Mouse (Mus musculus) lung, embryonic 16.5 days (tissue): ENCODE data around the gene Poc5. TPM values are rescaled to one million over a fixed set of nuclear protein-coding genes. Genes with fewer than 3 reads are reported as not detected.
A peak's percentile ranks its signal among the peaks of the same experiment; 100 is the strongest.

Experiments
- ATAC-seq: fragments of 200-750 bp; cut with Nextera tagmentation; 2 replicates; pipeline ENCODE4 v1.8.0; 2017; ENCODE audit warnings: low read depth, mild to moderate bottlenecking, moderate library complexity
- H3K27ac ChIP-seq: fragments of 300-500 bp; sonication (generic); 2 replicates; pipeline ENCODE4 v1.5.1; 2014; ENCODE audit warnings: mild to moderate bottlenecking, control low read depth, low read length
- H3K27me3 ChIP-seq: fragments of 300-500 bp; sonication (generic); 2 replicates; pipeline ENCODE4 v1.6.1; 2014; ENCODE audit warnings: low read depth, low read length, mixed read lengths; ENCODE audit not compliant: control insufficient read depth, insufficient read depth
- H3K36me3 ChIP-seq: fragments of 300-500 bp; sonication (generic); 2 replicates; pipeline ENCODE4 v1.6.1; 2014; ENCODE audit warnings: low read length; ENCODE audit not compliant: control insufficient read depth, insufficient read depth
- H3K4me1 ChIP-seq: fragments of 300-500 bp; sonication (generic); replicated peaks from 2 replicates; pipeline ENCODE4 v1.6.1; 2014; ENCODE audit warnings: low read length, mixed read lengths; ENCODE audit not compliant: control insufficient read depth, insufficient read depth
- H3K4me2 ChIP-seq: fragments of 300-500 bp; sonication (generic); 2 replicates; pipeline ENCODE4 v1.6.1; 2014; ENCODE audit warnings: low read depth, low read length, control low read depth
- H3K4me3 ChIP-seq: fragments of 300-500 bp; sonication (generic); 2 replicates; pipeline ENCODE4 v1.5.1; 2014; ENCODE audit warnings: mild to moderate bottlenecking, low read length, control low read depth
- H3K9ac ChIP-seq: fragments of 300-500 bp; sonication (generic); 2 replicates; pipeline ENCODE4 v1.6.1; 2014; ENCODE audit warnings: low read length, control low read depth
- H3K9me3 ChIP-seq: fragments of 300-500 bp; sonication (generic); 2 replicates; pipeline ENCODE4 v1.6.1; 2016; ENCODE audit warnings: low read length; ENCODE audit not compliant: control insufficient read depth
- WGBS: fragments of 180-500 bp; shearing (Covaris S2); extraction: QIAGEN DNeasy Blood & Tissue Kit; methylation state at CpG from one replicate; pipeline ENCODE4 v1.1.7; 2014; 5-methylcytosine and 5-hydroxymethylcytosine counted together
- polyA plus RNA-seq: library from polyadenylated mRNA; unstranded; fragments of >200 nt; fragmentation: Nextera tagmentation; extraction: Ambion mirVana; gene quantifications from 2 replicates; pipeline ENCODE4 v1.2.1, GENCODE M21; 2015

Gene Poc5
- polyA plus RNA-seq, 1 experiment from 2014 or later: 20.4 TPM

DNA sequence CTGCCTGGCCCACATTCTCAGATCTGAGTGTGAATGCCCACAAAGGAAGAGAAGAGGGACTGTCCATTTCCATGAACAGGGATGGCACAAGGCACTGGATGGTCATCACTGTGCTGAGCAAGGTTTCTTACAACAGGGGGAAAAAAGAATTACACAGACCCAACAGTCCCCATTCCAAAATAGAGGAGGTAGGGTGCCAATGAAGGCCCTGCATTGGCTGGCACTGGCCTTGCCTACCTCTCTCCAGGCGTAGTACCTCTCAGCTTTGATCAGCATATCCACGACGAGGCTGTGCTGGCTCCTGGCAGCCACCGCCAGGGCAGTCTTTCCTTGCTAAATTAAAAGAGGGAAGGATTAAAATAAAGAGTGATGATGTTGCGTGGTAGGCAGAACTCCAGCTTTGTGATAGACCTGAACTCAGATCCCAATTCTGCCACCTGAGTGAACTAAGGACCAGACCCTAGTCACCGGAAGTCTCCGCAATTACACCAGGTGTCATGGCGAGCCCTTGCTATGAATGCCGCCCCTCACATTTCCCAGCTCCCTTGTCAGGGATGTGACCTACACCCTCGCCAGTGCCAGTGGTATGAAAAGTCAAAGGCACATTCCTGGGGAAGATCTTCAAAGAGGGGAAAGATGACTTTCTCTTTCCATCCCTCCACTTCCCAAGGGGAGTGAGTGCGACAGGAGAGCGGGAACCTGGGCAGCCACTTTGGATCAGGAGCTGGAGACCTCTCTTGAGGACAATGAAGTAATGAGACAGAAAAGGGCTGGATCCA lies 36.6 kb downstream of the Poc5 start:
- Histone ChIP-seq H3K9ac (no peak overlapping the region), H3K36me3 (no peaks in the 10 kb centered on the region), H3K4me3 (no peak overlapping the region), H3K9me3 (no peaks in the 10 kb centered on the region), H3K4me2 (no peak overlapping the region), H3K27me3 (no peaks in the 10 kb centered on the region), H3K4me1 (no peaks in the 10 kb centered on the region), H3K27ac (no peak overlapping the region)
- no peak for ATAC-seq
- WGBS: 90% methylated on average over 12 of the region's 12 CpGs

DNA sequence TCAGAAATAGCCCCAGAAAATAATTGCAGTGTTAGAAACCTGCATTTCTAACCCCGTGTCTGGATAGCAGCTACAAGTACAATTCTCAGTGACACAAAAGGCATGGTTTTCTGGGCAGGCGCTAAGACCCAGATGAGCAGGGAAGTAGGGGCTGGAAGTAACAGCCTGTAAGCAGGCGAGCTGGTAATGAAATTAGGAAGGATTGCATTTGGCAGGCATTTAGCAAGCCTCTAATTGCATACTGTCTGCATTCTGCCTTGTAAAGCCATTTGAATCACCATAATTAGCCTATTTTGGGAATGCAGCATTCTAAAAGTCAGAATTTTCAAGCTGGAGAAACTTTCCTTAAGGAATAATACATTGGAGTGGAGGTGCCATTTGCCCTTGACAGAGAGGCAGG lies 38.0 kb downstream of the Poc5 start:
- no peak overlapping the region for H3K9ac ChIP-seq
- ATAC-seq: no peak
- no peaks in the 10 kb centered on the region for H3K4me1 ChIP-seq
- H3K4me2 ChIP-seq: no peak overlapping the region
- H3K27me3 ChIP-seq: no peaks in the 10 kb centered on the region
- no peak overlapping the region for H3K4me3 ChIP-seq
- no peaks in the 10 kb centered on the region for H3K36me3 ChIP-seq
- 58% methylated on average over 3 of the region's 3 CpGs for WGBS
- H3K9me3 ChIP-seq: no peaks in the 10 kb centered on the region
- no peak overlapping the region for H3K27ac ChIP-seq

GRCm38 (mm10) chr13:96428531-96428930 lies 40.4 kb downstream of the Poc5 start:
- Histone ChIP-seq H3K4me2 (no peak overlapping the region), H3K9me3 (no peaks in the 10 kb centered on the region), H3K4me1 (peaks cover 12% of the 10 kb centered on the region), H3K9ac (no peak overlapping the region), H3K36me3 (no peaks in the 10 kb centered on the region), H3K4me3 (no peak overlapping the region), H3K27ac (no peak overlapping the region), H3K27me3 (no peaks in the 10 kb centered on the region)
- no peak for ATAC-seq
- 64% methylated on average over 5 of the region's 5 CpGs for WGBS

- ATAC-seq: peak; percentile 71
Observed at GRCm38 (mm10) chr13:96431595-96432156, 43.6 kb downstream of the Poc5 start.

DNA sequence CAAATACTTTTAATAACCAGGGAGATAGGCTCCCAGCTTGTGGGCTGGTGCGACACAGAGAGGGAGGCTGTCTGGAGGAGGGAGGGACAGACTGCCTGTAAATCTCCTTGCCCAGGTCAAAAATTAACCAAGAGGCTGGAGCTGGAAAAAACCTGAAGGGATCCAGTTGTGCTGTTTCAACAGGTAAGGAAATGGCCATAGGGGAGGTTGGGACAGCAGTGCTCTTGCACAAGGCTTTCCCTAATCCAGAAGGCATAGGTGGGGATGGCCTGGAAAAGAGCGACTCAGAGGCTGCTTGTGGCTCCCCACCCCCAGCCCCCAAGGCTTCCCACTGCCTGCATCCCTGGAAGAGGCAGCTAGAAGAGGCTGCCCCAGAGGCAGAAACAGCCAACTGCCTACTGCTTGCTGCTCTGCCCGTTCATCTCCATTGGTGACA lies 44.3 kb downstream of the Poc5 start:
- H3K4me2 ChIP-seq: no peak overlapping the region
- peak overlapping the region; percentile 45; the same call in 1 of the 2 replicates for H3K27ac ChIP-seq
- H3K4me3 ChIP-seq: no peak overlapping the region
- peak; percentile 23; the same call in 1 of the 2 replicates for ATAC-seq
- no peaks in the 10 kb centered on the region for H3K36me3 ChIP-seq
- 52% methylated on average over 3 of the region's 3 CpGs for WGBS
- H3K9me3 ChIP-seq: no peaks in the 10 kb centered on the region
- H3K9ac ChIP-seq: no peak overlapping the region
- no peaks in the 10 kb centered on the region for H3K27me3 ChIP-seq
- peaks cover 31% of the 10 kb centered on the region for H3K4me1 ChIP-seq

More at GRCm38 (mm10) chr13:96431595-96432156, 43.6 kb downstream of the Poc5 start:
- Histone ChIP-seq H3K4me1 (peaks cover 31% of the 10 kb centered on the region), H3K36me3 (no peaks in the 10 kb centered on the region), H3K4me3 (no peak overlapping the region), H3K4me2 (no peak overlapping the region; the same call in 1 of the 2 replicates), H3K27me3 (no peaks in the 10 kb centered on the region), H3K27ac (no peak overlapping the region), H3K9me3 (no peaks in the 10 kb centered on the region), H3K9ac (no peak overlapping the region)
- 35% methylated on average over 12 of the region's 12 CpGs for WGBS

DNA sequence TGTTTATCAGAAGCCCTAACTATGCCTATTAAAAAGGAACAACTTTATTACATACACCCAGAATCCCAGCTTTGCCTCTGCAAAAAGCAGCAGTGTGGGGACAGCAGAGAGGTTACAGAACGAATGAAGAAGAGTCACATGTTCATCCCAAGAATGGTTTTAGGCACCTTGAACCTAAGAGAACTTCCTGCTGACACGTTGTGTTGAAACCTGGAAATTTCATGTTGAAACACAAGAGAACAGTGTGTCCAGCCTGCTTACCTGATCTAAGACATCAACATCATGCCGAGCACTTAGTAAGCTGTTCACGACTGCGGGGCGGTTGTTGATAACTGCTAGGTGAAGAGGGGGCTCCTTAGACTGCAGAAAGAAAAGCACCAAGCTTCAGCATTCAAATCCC lies 44.9 kb downstream of the Poc5 start:
- H3K9me3 ChIP-seq: no peaks in the 10 kb centered on the region
- H3K4me2 ChIP-seq: no peak overlapping the region
- no peak overlapping the region for H3K4me3 ChIP-seq
- no peak for ATAC-seq
- no peak overlapping the region for H3K9ac ChIP-seq
- no peaks in the 10 kb centered on the region for H3K27me3 ChIP-seq
- H3K4me1 ChIP-seq: peaks cover 31% of the 10 kb centered on the region
- no peak overlapping the region for H3K27ac ChIP-seq
- 69% methylated on average over 6 of the region's 6 CpGs for WGBS
- no peaks in the 10 kb centered on the region for H3K36me3 ChIP-seq

- Histone ChIP-seq H3K27ac (peak overlapping the region; percentile 37; the same call in 1 of the 2 replicates), H3K4me1 (peaks cover 31% of the 10 kb centered on the region), H3K4me3 (no peak overlapping the region), H3K27me3 (no peaks in the 10 kb centered on the region), H3K9me3 (no peaks in the 10 kb centered on the region), H3K9ac (no peak overlapping the region), H3K4me2 (no peak overlapping the region), H3K36me3 (no peaks in the 10 kb centered on the region)
- whole genome bisulfite sequencing: 39% methylated on average over 11 of the region's 11 CpGs
- ATAC-seq: peak; percentile 51
Observed at GRCm38 (mm10) chr13:96433648-96434190, 45.6 kb downstream of the Poc5 start.

DNA sequence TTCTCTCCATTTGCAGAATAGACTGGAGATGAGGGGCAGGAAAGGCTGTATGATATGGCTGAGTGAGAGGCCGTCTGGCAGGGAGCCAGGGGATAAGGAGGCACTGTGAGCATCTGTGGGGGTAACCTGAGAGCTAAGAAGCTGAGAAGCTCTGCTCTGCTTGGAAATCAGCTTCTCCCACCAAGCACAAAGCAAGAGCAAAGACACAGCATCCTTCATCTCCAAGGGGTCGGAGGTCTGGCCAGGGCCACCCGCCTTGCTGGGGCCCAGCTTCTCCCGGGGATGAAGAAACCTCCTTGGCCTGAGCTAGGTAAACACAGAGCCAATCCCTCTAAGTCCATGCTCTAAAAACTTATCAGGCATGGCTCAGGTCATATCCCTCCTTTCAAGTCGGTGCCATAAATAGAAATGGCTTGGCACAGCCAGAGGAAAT lies 46.8 kb downstream of the Poc5 start:
- WGBS: 14% methylated on average over 5 of the region's 5 CpGs
- peak; percentile 30; the same call in 1 of the 2 replicates for ATAC-seq
- peaks cover 31% of the 10 kb centered on the region for H3K4me1 ChIP-seq
- no peaks in the 10 kb centered on the region for H3K27me3 ChIP-seq
- H3K4me3 ChIP-seq: no peak overlapping the region
- H3K4me2 ChIP-seq: no peak overlapping the region
- no peaks in the 10 kb centered on the region for H3K36me3 ChIP-seq
- 0 out of 2 replicates have a peak overlapping the region, but pooled peaks have one; percentile 26 for H3K27ac ChIP-seq
- no peak overlapping the region for H3K9ac ChIP-seq
- H3K9me3 ChIP-seq: no peaks in the 10 kb centered on the region

GRCm38 (mm10) chr13:96435793-96436192 lies 47.7 kb downstream of the Poc5 start:
- Histone ChIP-seq H3K4me3 (no peak overlapping the region), H3K9ac (no peak overlapping the region), H3K4me2 (0 out of 2 replicates have a peak overlapping the region, but pooled peaks have one; percentile 16), H3K4me1 (peaks cover 31% of the 10 kb centered on the region), H3K9me3 (no peaks in the 10 kb centered on the region), H3K36me3 (no peaks in the 10 kb centered on the region), H3K27ac (no peak overlapping the region), H3K27me3 (no peaks in the 10 kb centered on the region)
- ATAC-seq: no peak
- 34% methylated on average over 13 of the region's 13 CpGs for WGBS
